Mouse (Mus musculus): ENCODE results near the gene Sycp1.

Gene Sycp1

DNA sequence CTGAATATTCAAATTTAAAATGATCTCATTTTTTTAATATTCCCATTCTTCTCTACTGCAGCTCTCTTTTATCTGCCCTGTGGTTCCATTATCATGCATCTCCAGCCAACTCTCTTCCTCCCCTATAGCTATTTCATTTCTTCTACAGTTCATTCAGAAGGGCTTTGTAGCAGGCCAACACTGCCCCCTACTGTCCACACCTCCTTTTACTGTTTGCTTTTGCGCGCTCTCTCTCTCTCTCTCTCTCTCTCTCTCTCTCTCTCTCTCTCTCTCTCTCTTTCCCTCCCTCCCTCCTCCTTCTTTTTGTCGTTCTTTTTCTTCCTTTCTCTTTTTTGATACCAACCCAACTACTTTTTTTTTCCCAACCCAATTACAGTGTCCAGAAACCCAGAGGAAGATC is 132.0 kb downstream of the Sycp1 start:
- TF ChIP-seq CTCF (conservative IDR thresholded peaks at IDR 0.05; ENCODE audit: low read length) (peak; percentile 35), NANOG (IDR thresholded peaks at IDR 0.05; ENCODE audit: borderline replicate concordance, low read length) (no peak), POU5F1 (IDR thresholded peaks at IDR 0.05; ENCODE audit: borderline replicate concordance, low read length) (no peak)
- Histone ChIP-seq H3K27me3 (ENCODE audit: insufficient read depth, low read length) (no peaks in the 10 kb centered on the region), H3K36me3 (ENCODE audit: insufficient read depth, low read length) (no peaks in the 10 kb centered on the region), H3K4me1 (replicated peaks; ENCODE audit: low read depth, low read length) (no peaks in the 10 kb centered on the region), H3K4me3 (replicated peaks; ENCODE audit: low read length) (no peak overlapping the region), H3K9me3 (ENCODE audit: low read length) (peaks cover 5% of the 10 kb centered on the region; the same call in 1 of the 2 replicates)

GRCm38 (mm10) chr3:102787369-102787768 is 148.5 kb downstream of the Sycp1 start:
- Histone ChIP-seq H3K4me3 (replicated peaks; ENCODE audit: low read length) (no peak overlapping the region), H3K9me3 (ENCODE audit: low read length) (no peaks in the 10 kb centered on the region), H3K4me1 (replicated peaks; ENCODE audit: low read depth, low read length) (no peaks in the 10 kb centered on the region), H3K36me3 (ENCODE audit: insufficient read depth, low read length) (no peaks in the 10 kb centered on the region), H3K27me3 (ENCODE audit: insufficient read depth, low read length) (no peaks in the 10 kb centered on the region)
- TF ChIP-seq CTCF (conservative IDR thresholded peaks at IDR 0.05; ENCODE audit: low read length): no peak
- TF ChIP-seq POU5F1 (IDR thresholded peaks at IDR 0.05; ENCODE audit: borderline replicate concordance, low read length): no peak
- TF ChIP-seq NANOG (IDR thresholded peaks at IDR 0.05; ENCODE audit: borderline replicate concordance, low read length): no peak

- no peaks in the 10 kb centered on the region for H3K9me3 ChIP-seq (ENCODE audit: low read length)
- no peaks in the 10 kb centered on the region for H3K36me3 ChIP-seq (ENCODE audit: insufficient read depth, low read length)
- H3K4me1 ChIP-seq (replicated peaks; ENCODE audit: low read depth, low read length): no peaks in the 10 kb centered on the region
- no peaks in the 10 kb centered on the region for H3K27me3 ChIP-seq (ENCODE audit: insufficient read depth, low read length)
- TF ChIP-seq NANOG (IDR thresholded peaks at IDR 0.05; ENCODE audit: borderline replicate concordance, low read length) (no peak), POU5F1 (IDR thresholded peaks at IDR 0.05; ENCODE audit: borderline replicate concordance, low read length) (no peak), CTCF (conservative IDR thresholded peaks at IDR 0.05; ENCODE audit: low read length) (no peak)
- H3K4me3 ChIP-seq (replicated peaks; ENCODE audit: low read length): no peak within 1 kb of the TSS
These were observed 153.3 kb downstream of the Sycp1 start, which contains the start of gene Tshb for GRCm38 (mm10) chr3:102782618-102783017. Tshb (minus strand) TSS chr3:102782718.

DNA sequence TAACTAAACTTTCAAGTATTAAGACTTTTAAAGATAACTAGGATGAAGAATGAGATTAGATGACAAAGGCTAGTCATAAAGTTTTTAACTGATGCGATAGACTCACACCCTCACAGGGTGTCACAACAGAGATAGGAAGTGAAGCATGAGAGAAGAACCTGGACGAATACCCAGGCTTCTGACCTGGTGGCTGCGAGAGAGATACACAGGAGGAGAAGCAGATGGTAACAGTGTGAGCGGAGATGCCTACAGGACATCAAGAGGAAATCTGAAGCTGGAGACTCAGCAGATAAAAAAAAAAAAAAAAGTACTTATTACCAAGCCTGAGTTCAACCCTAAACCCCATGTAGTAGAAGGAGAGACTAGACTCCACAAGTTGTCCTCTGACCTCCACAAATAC is 162.9 kb downstream of the Sycp1 start:
- H3K4me3 ChIP-seq (replicated peaks; ENCODE audit: low read length): no peak overlapping the region
- TF ChIP-seq CTCF (conservative IDR thresholded peaks at IDR 0.05; ENCODE audit: low read length): no peak
- TF ChIP-seq NANOG (IDR thresholded peaks at IDR 0.05; ENCODE audit: borderline replicate concordance, low read length): no peak
- TF ChIP-seq POU5F1 (IDR thresholded peaks at IDR 0.05; ENCODE audit: borderline replicate concordance, low read length): no peak
- H3K27me3 ChIP-seq (ENCODE audit: insufficient read depth, low read length): no peaks in the 10 kb centered on the region
- no peaks in the 10 kb centered on the region for H3K9me3 ChIP-seq (ENCODE audit: low read length)
- no peaks in the 10 kb centered on the region for H3K4me1 ChIP-seq (replicated peaks; ENCODE audit: low read depth, low read length)
- no peaks in the 10 kb centered on the region for H3K36me3 ChIP-seq (ENCODE audit: insufficient read depth, low read length)

Data from E14TG2a.4 (cell line).